Mouse (Mus musculus) cerebellum, adult 2 months (tissue): ENCODE data around the gene Olfr1394.

ENCODE experiments used
- CTCF ChIP-seq: fragments of 200-500 bp; IDR thresholded peaks from 2 replicates; pipeline ENCODE4 v1.5.1; 2011; ENCODE audit warnings: low read depth, mild to moderate bottlenecking, control low read depth, low read length, moderate library complexity, borderline replicate concordance; ENCODE audit not compliant: insufficient read depth
- POLR2A ChIP-seq: fragments of 200-500 bp; IDR thresholded peaks from 2 replicates; pipeline ENCODE4 v1.6.1; 2011; ENCODE audit warnings: low read length, control low read depth, borderline replicate concordance; ENCODE audit not compliant: insufficient read depth

DNA sequence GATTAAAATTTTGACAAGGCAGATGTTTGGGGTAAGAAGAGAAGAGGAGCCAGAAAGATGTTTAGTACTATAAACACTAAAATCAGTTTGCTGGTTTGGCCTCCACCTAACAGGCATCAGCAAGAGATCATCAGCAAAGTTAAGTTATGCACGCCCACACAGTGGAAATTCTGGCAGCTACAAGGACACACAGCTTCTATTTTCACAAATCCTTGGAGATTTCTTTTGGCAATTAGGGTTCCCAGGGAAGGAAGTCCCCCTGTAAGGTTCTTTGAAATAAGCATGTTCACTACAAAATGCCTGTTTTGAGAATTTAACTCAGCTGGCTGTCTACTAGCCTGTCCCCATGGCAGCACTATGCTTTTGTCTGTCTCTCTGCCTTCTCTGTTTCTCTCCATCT is 43.2 kb upstream of the Olfr1394 start:
- no peak for TF ChIP-seq CTCF
- TF ChIP-seq POLR2A = no peak
